Mouse (Mus musculus) neural tube, embryonic 13.5 days (tissue): ENCODE data around the gene Cltrn. TPM values are rescaled to one million over a fixed set of nuclear protein-coding genes. Genes with fewer than 3 reads are reported as not detected.

ENCODE experiments used
- ATAC-seq: fragments of 200-750 bp; cut with Nextera tagmentation; 2 replicates; pipeline ENCODE4 v1.8.0; 2017; ENCODE audit warnings: low read depth, mild to moderate bottlenecking, moderate TSS enrichment, moderate library complexity
- H3K27ac ChIP-seq: fragments of 300-500 bp; sonication (generic); replicated peaks from 2 replicates; pipeline ENCODE4 v1.5.1; 2015; ENCODE audit warnings: moderate library complexity, mild to moderate bottlenecking, inconsistent platforms
- H3K27me3 ChIP-seq: fragments of 300-500 bp; sonication (generic); 2 replicates; pipeline ENCODE4 v1.6.1; 2015; ENCODE audit warnings: mild to moderate bottlenecking, inconsistent platforms
- H3K36me3 ChIP-seq: fragments of 300-500 bp; sonication (generic); 2 replicates; pipeline ENCODE4 v1.6.1; 2015; ENCODE audit warnings: mild to moderate bottlenecking, inconsistent platforms
- H3K4me1 ChIP-seq: fragments of 300-500 bp; sonication (generic); replicated peaks from 2 replicates; pipeline ENCODE4 v1.6.1; 2015; ENCODE audit warnings: inconsistent platforms
- H3K4me2 ChIP-seq: fragments of 300-500 bp; sonication (generic); 2 replicates; pipeline ENCODE4 v1.6.1; 2015; ENCODE audit warnings: inconsistent platforms, mild to moderate bottlenecking, moderate library complexity
- H3K4me3 ChIP-seq: fragments of 300-500 bp; sonication (generic); 2 replicates; pipeline ENCODE4 v1.5.1; 2015; ENCODE audit warnings: mild to moderate bottlenecking, inconsistent platforms
- H3K9ac ChIP-seq: fragments of 300-500 bp; sonication (generic); 2 replicates; pipeline ENCODE4 v1.6.1; 2015; ENCODE audit warnings: moderate library complexity, mild to moderate bottlenecking, inconsistent platforms
- H3K9me3 ChIP-seq: fragments of 300-500 bp; sonication (generic); 2 replicates; pipeline ENCODE4 v1.6.1; 2016; ENCODE audit warnings: inconsistent platforms
- WGBS: fragments of 180-500 bp; shearing (Covaris S2); methylation state at CpG from one replicate; pipeline ENCODE4 v1.1.7; 2015; 5-methylcytosine and 5-hydroxymethylcytosine counted together
- polyA plus RNA-seq: library from polyadenylated mRNA; unstranded; fragments of >200 nt; fragmentation: Nextera tagmentation; extraction: Ambion mirVana; gene quantifications from 2 replicates; pipeline ENCODE4 v1.2.1, GENCODE M21; 2015

Cltrn gene
- polyA plus RNA-seq, 1 experiment from 2014 or later: not detected

DNA sequence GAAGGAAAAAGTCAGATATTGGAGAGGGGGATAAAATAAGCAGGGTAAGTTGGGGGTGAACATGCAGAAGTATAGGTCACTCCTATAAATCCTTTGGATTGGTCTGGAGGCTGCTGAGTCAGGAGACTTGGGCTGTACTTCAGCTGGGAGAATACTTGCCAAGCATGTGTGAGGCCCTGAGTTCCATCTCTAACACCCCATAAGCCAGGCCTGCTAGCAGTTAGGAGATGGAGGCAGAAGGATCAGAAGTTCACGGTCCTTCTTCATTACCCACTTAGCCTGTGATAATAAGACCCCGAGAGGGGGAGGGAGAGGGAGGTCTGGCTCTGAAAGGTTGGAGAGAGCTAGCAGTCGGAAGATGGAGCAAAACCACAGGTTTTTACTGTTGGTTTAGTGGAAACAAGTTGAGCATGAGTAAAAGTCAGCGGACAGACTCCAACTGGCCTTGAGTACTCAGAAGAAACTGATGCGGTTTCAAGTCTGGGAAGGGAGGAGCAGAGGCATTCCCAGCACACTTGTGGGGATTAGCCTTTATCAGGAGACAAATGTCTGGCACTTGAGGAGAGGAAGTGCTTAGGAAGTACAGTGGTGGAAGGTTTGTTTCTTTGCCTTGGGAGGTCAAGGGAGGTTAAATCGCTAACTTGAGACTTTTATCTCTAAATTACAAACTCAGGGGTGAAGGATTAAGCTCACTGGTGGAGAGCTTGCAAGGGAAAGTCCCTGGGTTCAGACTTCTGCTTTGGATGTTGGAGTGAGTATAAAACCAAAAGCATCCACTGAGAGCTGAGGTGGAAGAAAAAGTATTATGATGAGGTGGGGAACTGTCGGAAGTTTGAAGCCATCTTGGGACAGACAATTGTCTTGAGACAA lies 3.9 kb downstream of the Cltrn start:
- Histone ChIP-seq H3K36me3 (no peaks in the 10 kb centered on the region), H3K27ac (no peak overlapping the region), H3K27me3 (peaks cover 43% of the 10 kb centered on the region), H3K4me1 (no peaks in the 10 kb centered on the region), H3K9ac (no peak overlapping the region), H3K4me2 (no peak overlapping the region), H3K4me3 (no peak overlapping the region), H3K9me3 (no peaks in the 10 kb centered on the region)
- 71% methylated on average over 7 of the region's 7 CpGs for WGBS
- no peak for ATAC-seq

GRCm38 (mm10) chrX:164093435-164093834 lies 4.8 kb downstream of the Cltrn start:
- ATAC-seq: no peak
- H3K27ac ChIP-seq: no peak overlapping the region
- no peaks in the 10 kb centered on the region for H3K36me3 ChIP-seq
- 83% methylated on average over 5 of the region's 5 CpGs for WGBS
- H3K4me2 ChIP-seq: no peak overlapping the region
- H3K27me3 ChIP-seq: peaks cover 40% of the 10 kb centered on the region
- H3K9ac ChIP-seq: no peak overlapping the region
- no peaks in the 10 kb centered on the region for H3K9me3 ChIP-seq
- no peak overlapping the region for H3K4me3 ChIP-seq
- no peaks in the 10 kb centered on the region for H3K4me1 ChIP-seq

DNA sequence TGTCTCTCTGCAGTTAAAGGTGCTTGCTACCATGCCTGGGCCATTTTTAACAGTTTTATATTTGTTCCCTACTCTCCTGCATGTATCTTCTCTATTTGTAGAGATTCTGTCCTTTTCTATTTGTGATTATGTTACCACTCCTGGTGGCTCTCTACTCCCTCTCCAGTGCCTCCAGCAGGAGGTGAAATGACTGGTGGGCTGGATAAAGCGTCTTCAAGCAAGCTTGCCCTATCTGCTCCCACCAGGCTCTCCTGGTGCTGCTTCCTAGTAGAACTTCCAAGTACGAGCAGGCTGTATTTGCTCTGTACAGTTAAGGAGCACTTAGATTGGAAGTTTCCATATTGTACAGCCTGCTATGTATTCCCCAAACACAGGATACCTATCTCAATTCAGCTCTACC lies 7.2 kb downstream of the Cltrn start:
- Histone ChIP-seq H3K27me3 (peaks cover 25% of the 10 kb centered on the region), H3K27ac (no peak overlapping the region), H3K9me3 (no peaks in the 10 kb centered on the region), H3K9ac (no peak overlapping the region), H3K4me2 (no peak overlapping the region), H3K36me3 (no peaks in the 10 kb centered on the region), H3K4me3 (no peak overlapping the region), H3K4me1 (no peaks in the 10 kb centered on the region)
- 78% methylated on average over 2 of the region's 2 CpGs for WGBS
- ATAC-seq: no peak

DNA sequence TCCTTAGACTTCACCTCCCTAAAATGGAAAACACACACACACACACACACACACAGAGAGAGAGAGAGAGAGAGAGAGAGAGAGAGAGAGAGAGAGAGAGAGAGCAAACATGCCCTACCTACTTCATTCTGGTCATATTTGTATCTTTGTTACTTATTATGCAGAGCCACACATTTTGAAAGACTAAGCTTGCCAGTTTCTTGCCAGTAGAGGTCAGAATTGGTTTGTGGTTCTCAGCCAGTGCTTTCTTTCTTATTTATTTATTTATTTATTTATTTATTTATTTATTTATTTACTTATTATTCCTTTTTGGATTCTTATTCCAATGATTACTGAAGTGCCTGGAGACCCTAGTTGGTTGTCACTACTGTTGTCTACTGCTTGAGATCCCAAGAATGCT lies 12.9 kb downstream of the Cltrn start:
- H3K36me3 ChIP-seq: no peaks in the 10 kb centered on the region
- no peak for ATAC-seq
- H3K27ac ChIP-seq: no peak overlapping the region
- no peak overlapping the region for H3K4me2 ChIP-seq
- H3K9ac ChIP-seq: no peak overlapping the region
- H3K27me3 ChIP-seq: peaks cover 10% of the 10 kb centered on the region; the same call in 1 of the 2 replicates
- H3K4me1 ChIP-seq: 0 out of 2 replicates have a peak, but pooled peaks cover 3% of the 10 kb centered on the region
- H3K4me3 ChIP-seq: no peak overlapping the region
- no peaks in the 10 kb centered on the region for H3K9me3 ChIP-seq

GRCm38 (mm10) chrX:164102198-164102597 lies 13.6 kb downstream of the Cltrn start:
- WGBS: 85% methylated on average over 7 of the region's 7 CpGs
- Histone ChIP-seq H3K4me2 (no peak overlapping the region), H3K9me3 (no peaks in the 10 kb centered on the region), H3K4me3 (no peak overlapping the region), H3K36me3 (no peaks in the 10 kb centered on the region), H3K27ac (no peak overlapping the region), H3K4me1 (0 out of 2 replicates have a peak, but pooled peaks cover 3% of the 10 kb centered on the region), H3K9ac (no peak overlapping the region), H3K27me3 (0 out of 2 replicates have a peak, but pooled peaks cover 10% of the 10 kb centered on the region)
- ATAC-seq: no peak

DNA sequence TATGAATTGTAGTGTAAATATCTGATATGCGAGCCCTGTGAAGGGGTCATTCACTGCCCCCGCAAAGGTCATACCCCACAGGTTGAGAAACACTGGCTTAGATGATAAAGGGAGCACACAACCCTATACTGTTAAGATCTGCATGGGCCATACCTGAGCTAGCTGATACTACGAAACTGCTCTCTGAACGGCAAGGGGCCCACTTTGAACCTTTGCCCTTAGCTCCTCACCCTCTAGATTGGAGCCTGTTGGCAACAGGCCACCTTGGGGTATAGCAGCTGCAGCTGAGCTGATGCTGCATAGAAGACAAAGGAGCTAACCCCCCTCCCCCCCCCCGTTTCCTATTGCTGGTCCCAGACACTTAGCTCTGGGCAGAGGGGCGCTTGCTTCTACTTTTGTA lies 14.0 kb downstream of the Cltrn start:
- Histone ChIP-seq H3K4me3 (no peak overlapping the region), H3K36me3 (no peaks in the 10 kb centered on the region), H3K27me3 (0 out of 2 replicates have a peak, but pooled peaks cover 10% of the 10 kb centered on the region), H3K9me3 (no peaks in the 10 kb centered on the region), H3K27ac (no peak overlapping the region), H3K4me2 (no peak overlapping the region), H3K4me1 (0 out of 2 replicates have a peak, but pooled peaks cover 3% of the 10 kb centered on the region), H3K9ac (no peak overlapping the region)
- no peak; the same call in 1 of the 2 replicates for ATAC-seq
- WGBS: 53% methylated on average over 6 of the region's 6 CpGs

DNA sequence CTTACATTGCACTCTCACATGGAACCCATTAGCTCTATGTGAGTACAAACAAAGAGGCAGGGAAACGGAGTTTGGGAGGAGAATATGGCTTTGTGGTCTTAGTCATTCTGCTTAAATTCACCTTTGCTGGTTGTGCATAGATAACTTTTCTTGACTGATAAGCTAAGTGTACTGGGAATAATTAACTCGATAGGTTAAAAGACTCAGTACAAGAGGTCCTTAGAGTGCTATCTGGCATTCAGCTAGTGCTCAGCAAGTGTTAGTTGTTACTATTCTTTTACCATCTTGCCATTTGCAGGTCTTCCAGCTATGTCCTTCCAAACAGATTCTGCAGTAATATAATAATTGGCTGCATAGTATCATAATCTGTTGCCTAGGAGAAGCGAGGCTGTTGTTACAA lies 22.5 kb downstream of the Cltrn start:
- 82% methylated on average over 3 of the region's 3 CpGs for WGBS
- no peaks in the 10 kb centered on the region for H3K9me3 ChIP-seq
- H3K27me3 ChIP-seq: 0 out of 2 replicates have a peak, but pooled peaks cover 14% of the 10 kb centered on the region
- no peaks in the 10 kb centered on the region for H3K4me1 ChIP-seq
- no peak overlapping the region for H3K9ac ChIP-seq
- no peak for ATAC-seq
- no peaks in the 10 kb centered on the region for H3K36me3 ChIP-seq
- no peak overlapping the region for H3K4me2 ChIP-seq
- no peak overlapping the region for H3K27ac ChIP-seq
- H3K4me3 ChIP-seq: no peak overlapping the region

GRCm38 (mm10) chrX:164113744-164114143 lies 25.1 kb downstream of the Cltrn start:
- no peak overlapping the region for H3K4me3 ChIP-seq
- H3K27ac ChIP-seq: no peak overlapping the region
- H3K36me3 ChIP-seq: no peaks in the 10 kb centered on the region
- no peak for ATAC-seq
- H3K9ac ChIP-seq: no peak overlapping the region
- no peaks in the 10 kb centered on the region for H3K4me1 ChIP-seq
- WGBS: 92% methylated on average over 6 of the region's 6 CpGs
- no peaks in the 10 kb centered on the region for H3K9me3 ChIP-seq
- H3K4me2 ChIP-seq: no peak overlapping the region
- H3K27me3 ChIP-seq: peaks cover 14% of the 10 kb centered on the region; the same call in 1 of the 2 replicates

DNA sequence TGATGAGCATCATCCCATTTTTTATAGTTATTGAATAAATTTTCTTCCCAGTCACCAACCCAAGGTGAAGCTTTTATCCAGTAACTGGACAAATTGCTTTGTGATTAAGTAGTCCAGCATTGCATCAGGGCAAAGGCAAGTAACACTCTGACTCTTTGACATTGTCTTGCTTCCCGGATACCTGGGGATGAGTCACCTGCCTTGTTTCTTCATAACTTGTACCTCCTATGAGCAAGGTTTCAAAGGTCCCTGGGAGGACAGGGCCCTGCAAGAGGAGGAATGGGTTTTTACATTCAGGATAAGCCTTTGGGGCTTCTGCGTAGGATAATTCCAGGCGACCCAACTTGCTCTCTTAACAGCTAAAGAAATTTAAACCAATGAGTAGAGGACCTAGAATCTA lies 35.3 kb downstream of the Cltrn start:
- no peak for ATAC-seq
- Histone ChIP-seq H3K27ac (no peak overlapping the region), H3K9ac (no peak overlapping the region), H3K4me2 (no peak overlapping the region), H3K4me3 (no peak overlapping the region), H3K27me3 (no peaks in the 10 kb centered on the region; the same call in 1 of the 2 replicates), H3K9me3 (no peaks in the 10 kb centered on the region), H3K36me3 (no peaks in the 10 kb centered on the region), H3K4me1 (no peaks in the 10 kb centered on the region)
- WGBS: 92% methylated on average over 3 of the region's 3 CpGs

DNA sequence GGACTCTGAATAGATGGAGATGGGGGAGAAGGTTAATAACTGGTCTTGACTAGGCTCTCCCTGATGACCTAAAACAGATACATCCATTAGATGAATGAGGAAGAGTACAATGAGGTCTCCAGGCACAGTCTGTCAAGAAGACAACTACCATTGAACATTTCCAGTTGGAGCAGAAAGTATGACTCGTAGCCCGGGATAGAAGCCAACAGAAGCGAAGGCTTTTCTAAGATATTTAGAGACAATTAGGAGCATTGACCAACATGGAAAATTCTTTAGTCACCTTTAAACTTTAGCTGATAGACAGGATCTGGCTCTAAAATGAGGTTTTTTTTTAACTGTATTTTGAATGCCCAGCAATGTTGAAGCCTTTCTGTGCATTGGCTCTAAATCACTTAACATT lies 44.9 kb downstream of the Cltrn start:
- H3K4me2 ChIP-seq: no peak overlapping the region
- H3K9ac ChIP-seq: no peak overlapping the region
- H3K9me3 ChIP-seq: no peaks in the 10 kb centered on the region
- WGBS: 94% methylated on average over 3 of the region's 3 CpGs
- H3K27me3 ChIP-seq: peaks cover 20% of the 10 kb centered on the region; the same call in 1 of the 2 replicates
- H3K27ac ChIP-seq: no peak overlapping the region
- H3K4me3 ChIP-seq: no peak overlapping the region
- no peaks in the 10 kb centered on the region for H3K4me1 ChIP-seq
- ATAC-seq: no peak
- H3K36me3 ChIP-seq: no peaks in the 10 kb centered on the region

DNA sequence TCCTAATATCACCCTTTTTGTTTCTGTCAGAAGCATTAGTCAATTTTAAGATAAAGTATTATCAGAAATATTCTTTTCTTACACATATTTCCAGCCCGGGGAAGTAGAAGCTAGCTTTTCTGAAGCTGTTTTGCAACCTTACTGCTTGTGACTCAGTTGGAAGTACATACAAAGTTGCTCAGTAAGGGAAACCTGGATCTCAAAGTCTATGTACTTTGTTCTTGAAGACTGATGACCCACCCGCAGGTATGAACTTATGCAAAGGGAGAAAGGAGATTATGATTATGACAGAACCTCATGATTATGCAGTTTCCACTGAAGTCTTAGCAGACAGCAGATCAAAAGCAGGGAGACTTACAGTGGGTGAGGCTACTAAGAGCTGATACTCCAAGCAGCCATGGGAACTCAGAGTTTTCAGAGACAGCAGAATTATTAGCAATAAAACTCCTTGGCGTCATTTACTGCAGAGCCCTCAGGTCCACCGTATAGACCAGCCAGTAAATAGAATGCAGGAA lies 46.7 kb downstream of the Cltrn start:
- no peak overlapping the region for H3K4me2 ChIP-seq
- WGBS: 77% methylated on average over 4 of the region's 4 CpGs
- no peak overlapping the region for H3K27ac ChIP-seq
- no peak for ATAC-seq
- peaks cover 27% of the 10 kb centered on the region; the same call in 1 of the 2 replicates for H3K27me3 ChIP-seq
- no peaks in the 10 kb centered on the region for H3K9me3 ChIP-seq
- H3K36me3 ChIP-seq: no peaks in the 10 kb centered on the region
- H3K9ac ChIP-seq: no peak overlapping the region
- H3K4me1 ChIP-seq: no peaks in the 10 kb centered on the region
- H3K4me3 ChIP-seq: no peak overlapping the region

DNA sequence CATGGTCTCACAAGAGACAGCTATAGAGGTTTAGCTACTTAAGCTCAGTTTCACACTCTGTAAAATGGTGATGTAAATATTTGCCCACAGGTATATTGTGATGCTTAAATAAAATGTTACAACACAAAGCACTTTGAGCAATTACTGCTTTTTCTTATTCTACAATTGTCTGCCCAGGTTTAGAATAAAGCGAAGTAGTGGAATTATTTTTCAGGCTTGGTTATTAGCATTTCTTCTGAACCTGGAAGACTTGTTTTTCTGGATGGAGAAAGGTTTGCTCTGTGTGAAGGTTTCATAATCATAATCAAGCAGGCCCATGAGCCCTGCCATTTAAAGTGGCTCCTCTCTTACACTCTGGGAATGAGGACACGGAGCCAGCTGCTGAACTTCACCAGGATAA lies 50.4 kb downstream of the Cltrn start, which contains the start of gene Ace2:
TSS of gene Ace2 (plus strand) at position 301 of the 400 bp plus-strand sequence.
- Histone ChIP-seq H3K27ac (no peak within 1 kb of the TSS), H3K4me2 (no peak within 1 kb of the TSS), H3K9ac (no peak within 1 kb of the TSS), H3K27me3 (peaks cover 30% of the 10 kb centered on the region; the same call in 1 of the 2 replicates), H3K36me3 (no peaks in the 10 kb centered on the region), H3K9me3 (no peaks in the 10 kb centered on the region), H3K4me1 (no peaks in the 10 kb centered on the region), H3K4me3 (no peak within 1 kb of the TSS)
- no peak for ATAC-seq
- 90% methylated on average over 2 of the region's 2 CpGs for WGBS
